Mouse (Mus musculus): ENCODE data around the gene Ntm. TPM values are rescaled to one million over a fixed set of nuclear protein-coding genes. Genes with fewer than 3 reads are reported as not detected.

Ntm gene
- polyA plus RNA-seq, 1 experiment: 5.4 TPM

GRCm38 (mm10) chr9:29859256-29860048 is 103.5 kb downstream of the Ntm start:
- Histone ChIP-seq H3K4me3 (ENCODE audit: control insufficient read depth, low read depth, low read length) (no peak overlapping the region), H3K27me3 (ENCODE audit: control insufficient read depth, insufficient read depth, low read length) (no peaks in the 10 kb centered on the region), H3K36me3 (ENCODE audit: control insufficient read depth, insufficient read depth, low read length) (no peaks in the 10 kb centered on the region), H3K4me1 (ENCODE audit: control insufficient read depth, insufficient read depth, low read length) (no peaks in the 10 kb centered on the region), H3K27ac (ENCODE audit: control insufficient read depth, insufficient read depth, low read depth, low read length) (no peak overlapping the region)
- no peak for TF ChIP-seq CTCF (IDR thresholded peaks at IDR 0.05; ENCODE audit: control insufficient read depth, insufficient read depth, insufficient replicate concordance, low read depth, low read length)
- TF ChIP-seq POLR2A (IDR thresholded peaks at IDR 0.05; ENCODE audit: control insufficient read depth, low read depth, low read length): no peak

DNA sequence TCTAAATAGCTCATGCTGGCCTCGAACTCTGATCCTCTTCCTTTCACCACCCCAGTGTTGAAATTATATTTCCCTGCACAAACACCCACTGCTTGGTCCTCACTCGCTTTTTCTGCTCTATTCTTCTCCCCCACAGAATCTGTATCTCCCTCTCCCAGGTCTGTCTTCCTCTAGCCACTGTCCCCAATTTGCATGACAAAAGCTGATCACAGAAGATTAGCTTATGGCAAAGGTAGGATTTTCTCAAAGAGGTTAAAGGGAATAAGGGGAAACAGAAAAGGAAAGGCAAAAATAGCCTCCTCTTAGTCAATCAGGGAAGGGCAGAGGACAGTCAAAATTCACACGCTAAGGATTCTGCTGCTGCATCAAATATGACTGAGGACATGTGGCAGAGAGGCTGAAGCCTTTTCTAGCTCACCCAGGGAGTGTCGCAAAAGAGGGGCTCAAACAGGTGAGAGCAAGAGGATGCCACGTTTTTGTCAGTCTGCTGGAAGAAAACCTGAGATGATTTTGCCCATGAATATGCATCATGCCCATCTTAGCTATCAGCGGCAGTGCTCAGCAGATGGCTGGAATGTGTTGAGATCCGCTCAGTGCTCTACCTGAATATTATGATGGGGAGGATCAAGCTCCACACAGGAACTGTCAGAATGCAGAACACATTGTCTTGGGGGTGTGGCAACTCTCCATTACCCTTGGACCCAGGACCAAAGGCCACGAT is 114.0 kb downstream of the Ntm start:
- H3K4me1 ChIP-seq (ENCODE audit: control insufficient read depth, insufficient read depth, low read length): no peaks in the 10 kb centered on the region
- TF ChIP-seq POLR2A (IDR thresholded peaks at IDR 0.05; ENCODE audit: control insufficient read depth, low read depth, low read length) (no peak), CTCF (IDR thresholded peaks at IDR 0.05; ENCODE audit: control insufficient read depth, insufficient read depth, insufficient replicate concordance, low read depth, low read length) (no peak)
- H3K27ac ChIP-seq (ENCODE audit: control insufficient read depth, insufficient read depth, low read depth, low read length): no peak overlapping the region
- no peaks in the 10 kb centered on the region for H3K36me3 ChIP-seq (ENCODE audit: control insufficient read depth, insufficient read depth, low read length)
- no peak overlapping the region for H3K4me3 ChIP-seq (ENCODE audit: control insufficient read depth, low read depth, low read length)
- no peaks in the 10 kb centered on the region for H3K27me3 ChIP-seq (ENCODE audit: control insufficient read depth, insufficient read depth, low read length)

- H3K27ac ChIP-seq (ENCODE audit: control insufficient read depth, insufficient read depth, low read depth, low read length): no peak overlapping the region
- no peak overlapping the region for H3K4me3 ChIP-seq (ENCODE audit: control insufficient read depth, low read depth, low read length)
- no peaks in the 10 kb centered on the region for H3K4me1 ChIP-seq (ENCODE audit: control insufficient read depth, insufficient read depth, low read length)
- no peaks in the 10 kb centered on the region for H3K27me3 ChIP-seq (ENCODE audit: control insufficient read depth, insufficient read depth, low read length)
- H3K36me3 ChIP-seq (ENCODE audit: control insufficient read depth, insufficient read depth, low read length): no peaks in the 10 kb centered on the region
- no peak for TF ChIP-seq POLR2A (IDR thresholded peaks at IDR 0.05; ENCODE audit: control insufficient read depth, low read depth, low read length)
- TF ChIP-seq CTCF (IDR thresholded peaks at IDR 0.05; ENCODE audit: control insufficient read depth, insufficient read depth, insufficient replicate concordance, low read depth, low read length): no peak
Measured at GRCm38 (mm10) chr9:29837344-29837743, 125.6 kb downstream of the Ntm start.

- TF ChIP-seq POLR2A (IDR thresholded peaks at IDR 0.05; ENCODE audit: control insufficient read depth, low read depth, low read length) (no peak), CTCF (IDR thresholded peaks at IDR 0.05; ENCODE audit: control insufficient read depth, insufficient read depth, insufficient replicate concordance, low read depth, low read length) (no peak)
- no peaks in the 10 kb centered on the region for H3K27me3 ChIP-seq (ENCODE audit: control insufficient read depth, insufficient read depth, low read length)
- no peak overlapping the region for H3K4me3 ChIP-seq (ENCODE audit: control insufficient read depth, low read depth, low read length)
- H3K36me3 ChIP-seq (ENCODE audit: control insufficient read depth, insufficient read depth, low read length): no peaks in the 10 kb centered on the region
- no peak overlapping the region for H3K27ac ChIP-seq (ENCODE audit: control insufficient read depth, insufficient read depth, low read depth, low read length)
- H3K4me1 ChIP-seq (ENCODE audit: control insufficient read depth, insufficient read depth, low read length): no peaks in the 10 kb centered on the region
Measured at GRCm38 (mm10) chr9:29834911-29835310, 128.0 kb downstream of the Ntm start.

GRCm38 (mm10) chr9:29833781-29834180 is 129.2 kb downstream of the Ntm start:
- H3K27me3 ChIP-seq (ENCODE audit: control insufficient read depth, insufficient read depth, low read length): no peaks in the 10 kb centered on the region
- no peaks in the 10 kb centered on the region for H3K36me3 ChIP-seq (ENCODE audit: control insufficient read depth, insufficient read depth, low read length)
- TF ChIP-seq CTCF (IDR thresholded peaks at IDR 0.05; ENCODE audit: control insufficient read depth, insufficient read depth, insufficient replicate concordance, low read depth, low read length): no peak
- no peak for TF ChIP-seq POLR2A (IDR thresholded peaks at IDR 0.05; ENCODE audit: control insufficient read depth, low read depth, low read length)
- H3K27ac ChIP-seq (ENCODE audit: control insufficient read depth, insufficient read depth, low read depth, low read length): no peak overlapping the region
- H3K4me3 ChIP-seq (ENCODE audit: control insufficient read depth, low read depth, low read length): no peak overlapping the region
- no peaks in the 10 kb centered on the region for H3K4me1 ChIP-seq (ENCODE audit: control insufficient read depth, insufficient read depth, low read length)

- Histone ChIP-seq H3K27ac (ENCODE audit: control insufficient read depth, insufficient read depth, low read depth, low read length) (no peak overlapping the region), H3K4me1 (ENCODE audit: control insufficient read depth, insufficient read depth, low read length) (no peaks in the 10 kb centered on the region), H3K36me3 (ENCODE audit: control insufficient read depth, insufficient read depth, low read length) (no peaks in the 10 kb centered on the region), H3K27me3 (ENCODE audit: control insufficient read depth, insufficient read depth, low read length) (no peaks in the 10 kb centered on the region), H3K4me3 (ENCODE audit: control insufficient read depth, low read depth, low read length) (no peak overlapping the region)
- no peak for TF ChIP-seq POLR2A (IDR thresholded peaks at IDR 0.05; ENCODE audit: control insufficient read depth, low read depth, low read length)
- TF ChIP-seq CTCF (IDR thresholded peaks at IDR 0.05; ENCODE audit: control insufficient read depth, insufficient read depth, insufficient replicate concordance, low read depth, low read length): no peak
Measured at GRCm38 (mm10) chr9:29827240-29827660, 135.7 kb downstream of the Ntm start.

- TF ChIP-seq POLR2A (IDR thresholded peaks at IDR 0.05; ENCODE audit: control insufficient read depth, low read depth, low read length): no peak
- no peak for TF ChIP-seq CTCF (IDR thresholded peaks at IDR 0.05; ENCODE audit: control insufficient read depth, insufficient read depth, insufficient replicate concordance, low read depth, low read length)
- Histone ChIP-seq H3K4me1 (ENCODE audit: control insufficient read depth, insufficient read depth, low read length) (no peaks in the 10 kb centered on the region), H3K36me3 (ENCODE audit: control insufficient read depth, insufficient read depth, low read length) (no peaks in the 10 kb centered on the region), H3K27me3 (ENCODE audit: control insufficient read depth, insufficient read depth, low read length) (no peaks in the 10 kb centered on the region), H3K4me3 (ENCODE audit: control insufficient read depth, low read depth, low read length) (no peak overlapping the region), H3K27ac (ENCODE audit: control insufficient read depth, insufficient read depth, low read depth, low read length) (no peak overlapping the region)
Measured at GRCm38 (mm10) chr9:29825236-29825635, 137.7 kb downstream of the Ntm start.
